Mouse (Mus musculus) liver, embryonic 15.5 days (tissue): ENCODE measurements at regions not wholly inside any gene's neighbourhood (a gene's known extent, or its start where the extent isn't known, plus 50 kb on each side); places are given as distances from the start of the nearest gene placed in this dataset.
"Not testable (repeated sequence)": the region's sequence is repeated elsewhere in the genome, so short reads cannot be mapped to it uniquely, and the experiment has no call there.

ENCODE experiments used
- ATAC-seq: fragments of 200-750 bp; cut with Nextera tagmentation; 2 replicates; pipeline ENCODE4 v1.8.0; 2017; ENCODE audit warnings: moderate number of reproducible peaks, mild to moderate bottlenecking, moderate library complexity; ENCODE audit not compliant: insufficient read depth
- H3K27ac ChIP-seq: fragments of 300-500 bp; sonication (generic); replicated peaks from 2 replicates; pipeline ENCODE4 v1.5.1; 2015; ENCODE audit warnings: mild to moderate bottlenecking, inconsistent platforms
- H3K27me3 ChIP-seq: fragments of 300-500 bp; sonication (generic); 2 replicates; pipeline ENCODE4 v1.6.1; 2015; ENCODE audit warnings: mild to moderate bottlenecking, inconsistent platforms
- H3K36me3 ChIP-seq: fragments of 300-500 bp; sonication (generic); replicated peaks from 2 replicates; pipeline ENCODE4 v1.6.1; 2015; ENCODE audit warnings: moderate library complexity, mild to moderate bottlenecking, inconsistent platforms
- H3K4me1 ChIP-seq: fragments of 300-500 bp; sonication (generic); replicated peaks from 2 replicates; pipeline ENCODE4 v1.6.1; 2015; ENCODE audit warnings: inconsistent platforms
- H3K4me2 ChIP-seq: fragments of 300-500 bp; sonication (generic); 2 replicates; pipeline ENCODE4 v1.6.1; 2015; ENCODE audit warnings: moderate library complexity, mild to moderate bottlenecking, inconsistent platforms
- H3K4me3 ChIP-seq: fragments of 300-500 bp; sonication (generic); replicated peaks from 2 replicates; pipeline ENCODE4 v1.5.1; 2015; ENCODE audit warnings: mild to moderate bottlenecking, inconsistent platforms
- H3K9ac ChIP-seq: fragments of 300-500 bp; sonication (generic); 2 replicates; pipeline ENCODE4 v1.6.1; 2015; ENCODE audit warnings: moderate library complexity, mild to moderate bottlenecking, inconsistent platforms
- H3K9me3 ChIP-seq: fragments of 300-500 bp; sonication (generic); replicated peaks from 2 replicates; pipeline ENCODE4 v1.6.1; 2016; ENCODE audit warnings: inconsistent platforms
- WGBS: fragments of 180-500 bp; shearing (Covaris S2); methylation state at CpG from one replicate; pipeline ENCODE4 v1.1.7; 2015; ENCODE audit warnings: mixed read lengths; ENCODE audit not compliant: insufficient replicate concordance; 5-methylcytosine and 5-hydroxymethylcytosine counted together

DNA sequence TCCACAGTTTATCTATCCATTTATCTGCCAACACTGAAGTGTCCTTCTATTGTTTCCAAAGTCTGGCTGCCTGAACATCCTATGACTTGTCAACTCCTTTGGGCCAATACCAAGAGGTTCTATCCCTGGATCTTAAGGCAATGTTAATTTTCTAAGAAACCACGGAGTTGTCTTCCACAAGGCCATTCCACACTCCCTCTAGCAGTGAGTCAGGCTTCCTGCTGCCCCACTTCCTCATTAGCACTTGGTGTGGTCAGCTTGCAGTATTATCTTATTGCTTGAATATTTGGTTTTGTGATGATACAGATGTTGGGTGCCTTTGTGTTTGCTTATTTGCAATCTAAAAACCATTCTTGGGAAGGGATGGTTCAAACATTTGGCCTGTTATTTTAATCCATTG lies 87.5 kb upstream of the Ppp2r2d start:
- 8% methylated on average over 1 of the region's 1 CpGs for WGBS

DNA sequence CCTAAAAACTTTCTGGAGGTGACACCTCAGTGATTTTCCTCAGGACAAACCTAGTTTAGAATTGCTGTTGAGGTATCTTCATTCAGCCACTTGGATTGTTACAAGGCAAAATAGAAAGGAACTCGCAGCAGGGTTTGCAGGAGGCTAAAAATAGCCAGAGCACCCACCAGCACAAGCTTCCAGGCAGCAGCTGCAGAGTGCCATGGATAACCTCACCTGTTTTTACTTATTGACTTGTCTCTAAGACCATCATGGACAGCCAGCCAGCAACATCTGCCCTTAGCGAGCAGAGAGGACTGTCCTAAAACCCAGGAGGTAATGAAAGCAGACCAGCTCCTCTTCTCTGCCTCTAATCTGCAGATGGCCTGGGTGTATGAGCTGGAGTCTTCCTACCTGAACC lies 97.4 kb upstream of the Ppp2r2d start:
- H3K9ac ChIP-seq = no peak overlapping the region
- H3K9me3 ChIP-seq = no peaks in the 10 kb centered on the region
- H3K4me2 ChIP-seq = no peak overlapping the region
- no peak overlapping the region for H3K4me3 ChIP-seq
- no peak overlapping the region for H3K27ac ChIP-seq
- 41% methylated on average over 2 of the region's 2 CpGs for WGBS
- no peak for ATAC-seq
- no peaks in the 10 kb centered on the region for H3K4me1 ChIP-seq
- no peaks in the 10 kb centered on the region for H3K27me3 ChIP-seq
- no peaks in the 10 kb centered on the region for H3K36me3 ChIP-seq

More for the DNA sequence above, 87.5 kb upstream of the Ppp2r2d start:
- Histone ChIP-seq H3K27ac (no peak overlapping the region), H3K9ac (no peak overlapping the region), H3K4me2 (no peak overlapping the region), H3K4me3 (no peak overlapping the region), H3K27me3 (no peaks in the 10 kb centered on the region), H3K36me3 (no peaks in the 10 kb centered on the region), H3K9me3 (no peaks in the 10 kb centered on the region), H3K4me1 (no peaks in the 10 kb centered on the region)
- ATAC-seq = no peak

DNA sequence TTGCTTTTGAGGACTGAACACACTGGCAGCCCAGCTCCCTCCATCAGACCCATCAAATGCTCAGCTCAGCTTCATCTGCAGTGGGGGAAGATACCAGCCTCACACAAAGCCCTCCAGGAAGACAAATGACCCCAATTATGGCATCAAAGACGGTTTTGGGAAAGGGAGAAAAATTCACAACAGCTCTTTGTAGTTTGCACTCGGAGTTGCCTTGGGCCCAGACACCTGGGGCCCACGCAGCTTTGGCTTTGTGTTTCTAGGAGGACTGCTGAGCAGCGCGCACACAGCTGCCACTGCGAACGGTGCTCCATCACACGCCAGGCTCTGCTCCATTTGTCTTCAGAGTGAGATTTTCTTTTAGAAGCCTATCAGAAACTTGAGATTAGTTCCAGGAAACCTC lies 99.3 kb upstream of the Ppp2r2d start:
- Histone ChIP-seq H3K4me2 (no peak overlapping the region), H3K27me3 (no peaks in the 10 kb centered on the region), H3K9me3 (no peaks in the 10 kb centered on the region), H3K36me3 (no peaks in the 10 kb centered on the region), H3K4me3 (no peak overlapping the region), H3K4me1 (no peaks in the 10 kb centered on the region), H3K27ac (no peak overlapping the region), H3K9ac (no peak overlapping the region)
- no peak for ATAC-seq
- 56% methylated on average over 8 of the region's 8 CpGs for WGBS

DNA sequence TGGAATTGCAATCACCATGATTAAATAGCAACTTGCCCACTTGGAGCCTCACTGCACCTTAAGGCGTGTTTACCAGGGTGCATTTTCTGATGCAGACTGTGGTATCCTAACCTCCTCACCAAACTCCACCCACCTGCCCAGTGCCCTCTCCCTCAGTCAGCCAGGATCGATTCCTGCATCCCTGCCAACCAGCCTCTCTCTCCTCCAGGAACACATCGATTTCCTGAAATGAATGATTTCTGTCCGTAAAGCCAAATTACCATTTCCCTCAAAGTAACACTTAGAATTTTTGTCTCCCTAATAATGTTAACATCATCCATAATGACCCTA lies 103.4 kb upstream of the Ppp2r2d start:
- Histone ChIP-seq H3K36me3 (no peaks in the 10 kb centered on the region), H3K9ac (no peak overlapping the region), H3K4me1 (no peaks in the 10 kb centered on the region), H3K9me3 (no peaks in the 10 kb centered on the region), H3K27me3 (no peaks in the 10 kb centered on the region), H3K4me2 (no peak overlapping the region), H3K27ac (no peak overlapping the region), H3K4me3 (no peak overlapping the region)
- ATAC-seq = no peak
- 52% methylated on average over 4 of the region's 4 CpGs for WGBS

DNA sequence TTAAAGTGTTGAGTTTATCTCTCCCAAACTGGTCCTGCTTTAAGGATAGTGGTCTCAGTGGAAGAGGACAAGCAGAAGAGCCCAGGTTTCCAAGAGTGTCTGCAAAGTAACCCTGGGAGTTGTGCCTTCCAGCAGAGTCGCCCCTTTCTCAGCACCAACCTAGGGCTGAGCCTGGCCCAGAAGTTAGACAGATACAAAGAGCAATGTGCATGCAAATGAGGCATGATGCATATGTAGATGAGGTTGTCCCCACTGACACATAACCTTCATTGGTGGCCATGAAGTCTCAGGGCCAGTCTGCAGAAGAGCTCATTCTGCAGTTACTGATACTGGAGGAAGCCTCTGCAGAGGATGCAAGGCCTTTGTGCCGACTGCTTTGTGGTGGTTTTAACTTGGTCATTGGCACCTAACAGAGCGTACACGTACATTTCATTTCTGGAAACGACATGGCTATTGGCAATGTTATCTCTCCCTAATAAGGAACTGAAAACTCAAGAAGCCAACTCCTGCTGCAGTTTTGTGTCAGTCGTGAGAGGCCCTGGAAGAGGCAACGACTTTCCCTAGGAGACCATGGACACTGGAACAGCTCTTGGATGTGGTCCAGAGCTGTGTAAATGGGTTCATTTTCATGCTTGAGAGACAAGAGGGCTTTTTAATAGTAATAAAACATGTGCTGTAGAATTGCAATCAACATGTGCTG lies 103.9 kb upstream of the Ppp2r2d start:
- WGBS = 61% methylated on average over 7 of the region's 7 CpGs
- no peak for ATAC-seq
- H3K9ac ChIP-seq = no peak overlapping the region
- no peak overlapping the region for H3K4me3 ChIP-seq
- H3K4me2 ChIP-seq = no peak overlapping the region
- no peaks in the 10 kb centered on the region for H3K9me3 ChIP-seq
- H3K4me1 ChIP-seq = no peaks in the 10 kb centered on the region
- no peaks in the 10 kb centered on the region for H3K36me3 ChIP-seq
- H3K27ac ChIP-seq = no peak overlapping the region
- H3K27me3 ChIP-seq = no peaks in the 10 kb centered on the region

DNA sequence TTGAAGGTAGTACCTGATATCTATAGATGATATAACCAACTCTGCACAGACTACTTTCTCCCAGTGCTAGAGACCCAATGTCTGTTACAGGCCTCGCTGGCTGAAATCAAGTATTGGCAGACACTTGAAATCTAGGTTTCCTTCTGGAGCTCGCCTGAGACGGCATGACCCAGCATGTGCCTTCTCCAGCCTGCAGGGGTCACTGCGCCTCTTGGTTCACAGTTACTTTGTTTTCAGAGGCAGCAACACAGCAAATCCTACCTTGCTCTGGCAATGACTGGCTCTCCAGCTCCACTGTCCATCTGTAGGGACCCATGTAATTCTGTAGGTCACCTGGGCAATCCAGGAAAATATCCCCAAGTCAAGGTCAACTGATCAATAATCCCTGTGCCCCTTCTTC lies 111.6 kb upstream of the Ppp2r2d start:
- Histone ChIP-seq H3K9ac (no peak overlapping the region), H3K27me3 (no peaks in the 10 kb centered on the region), H3K4me1 (no peaks in the 10 kb centered on the region), H3K36me3 (no peaks in the 10 kb centered on the region), H3K4me2 (no peak overlapping the region), H3K9me3 (no peaks in the 10 kb centered on the region), H3K27ac (no peak overlapping the region), H3K4me3 (no peak overlapping the region)
- WGBS = 16% methylated on average over 4 of the region's 4 CpGs
- no peak for ATAC-seq

DNA sequence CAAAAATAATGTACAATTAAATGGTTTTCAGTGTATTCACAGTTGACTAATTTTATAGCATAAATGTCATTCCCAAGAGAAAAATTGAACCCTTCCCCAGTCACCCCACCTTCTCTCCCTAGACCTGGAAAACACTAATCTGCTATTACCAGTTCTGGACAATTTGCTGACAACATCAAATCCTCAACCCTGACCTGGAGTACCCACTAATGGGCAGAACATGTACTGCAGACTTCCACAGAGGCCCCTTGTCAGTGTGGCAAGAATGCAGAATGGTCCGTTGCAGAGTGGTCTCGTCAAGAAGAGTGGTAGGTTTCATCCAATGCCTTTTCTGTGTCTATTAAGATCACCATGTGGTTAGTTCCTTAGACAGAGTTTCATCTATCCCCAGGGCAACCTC lies 121.0 kb upstream of the Ppp2r2d start:
- ATAC-seq = no peak
- H3K4me2 ChIP-seq = no peak overlapping the region
- H3K36me3 ChIP-seq = no peaks in the 10 kb centered on the region
- no peaks in the 10 kb centered on the region for H3K9me3 ChIP-seq
- WGBS = 66% methylated on average over 2 of the region's 2 CpGs
- no peaks in the 10 kb centered on the region for H3K4me1 ChIP-seq
- no peak overlapping the region for H3K27ac ChIP-seq
- H3K4me3 ChIP-seq = no peak overlapping the region
- H3K9ac ChIP-seq = no peak overlapping the region
- no peaks in the 10 kb centered on the region for H3K27me3 ChIP-seq

DNA sequence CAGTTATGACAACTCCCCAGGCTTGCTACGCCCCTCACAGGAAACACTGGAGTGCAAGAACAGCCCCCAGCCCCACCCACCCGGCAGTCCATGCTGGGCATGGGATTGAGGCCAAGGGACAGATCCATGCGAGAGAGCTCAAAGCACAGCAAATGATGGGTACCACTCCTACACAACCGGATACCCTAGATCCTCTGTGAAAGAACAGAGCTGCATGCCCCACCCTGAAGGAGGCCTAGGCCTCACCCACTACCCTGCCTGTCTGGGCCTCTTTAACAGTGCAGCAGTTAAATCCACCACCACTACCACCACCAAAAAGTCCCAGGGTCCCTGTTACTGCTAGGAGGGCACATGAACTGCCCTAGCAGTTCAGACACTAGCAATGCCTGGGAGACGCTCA lies 126.3 kb upstream of the Ppp2r2d start:
- ATAC-seq = no peak
- 53% methylated on average over 5 of the region's 5 CpGs for WGBS
- Histone ChIP-seq H3K27me3 (no peaks in the 10 kb centered on the region), H3K4me2 (no peak overlapping the region), H3K4me1 (no peaks in the 10 kb centered on the region), H3K4me3 (no peak overlapping the region), H3K27ac (no peak overlapping the region), H3K9me3 (no peaks in the 10 kb centered on the region), H3K9ac (no peak overlapping the region), H3K36me3 (no peaks in the 10 kb centered on the region)

DNA sequence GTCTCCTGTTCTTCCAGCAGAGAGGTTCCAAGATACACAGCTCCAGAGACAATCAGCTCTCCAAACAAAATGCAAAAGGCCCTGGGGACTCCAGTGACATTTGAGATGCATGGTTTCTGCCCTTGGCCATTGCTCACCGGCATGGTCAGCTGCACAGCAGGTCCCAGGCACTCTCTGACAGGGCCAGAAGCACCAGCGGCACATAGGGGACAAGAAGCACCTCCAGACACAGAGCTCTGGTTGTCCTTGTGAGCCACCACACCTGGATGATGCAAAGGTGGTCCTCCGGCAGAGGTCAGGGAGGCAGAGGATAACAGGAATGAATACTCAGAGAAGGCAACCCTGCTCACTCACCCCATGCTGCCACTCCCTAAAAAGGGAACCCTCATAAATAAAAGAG lies 126.8 kb upstream of the Ppp2r2d start:
- Histone ChIP-seq H3K9ac (no peak overlapping the region), H3K9me3 (no peaks in the 10 kb centered on the region), H3K4me2 (no peak overlapping the region), H3K4me3 (no peak overlapping the region), H3K36me3 (no peaks in the 10 kb centered on the region), H3K27me3 (no peaks in the 10 kb centered on the region), H3K4me1 (no peaks in the 10 kb centered on the region), H3K27ac (no peak overlapping the region)
- no peak for ATAC-seq
- 47% methylated on average over 3 of the region's 3 CpGs for WGBS

DNA sequence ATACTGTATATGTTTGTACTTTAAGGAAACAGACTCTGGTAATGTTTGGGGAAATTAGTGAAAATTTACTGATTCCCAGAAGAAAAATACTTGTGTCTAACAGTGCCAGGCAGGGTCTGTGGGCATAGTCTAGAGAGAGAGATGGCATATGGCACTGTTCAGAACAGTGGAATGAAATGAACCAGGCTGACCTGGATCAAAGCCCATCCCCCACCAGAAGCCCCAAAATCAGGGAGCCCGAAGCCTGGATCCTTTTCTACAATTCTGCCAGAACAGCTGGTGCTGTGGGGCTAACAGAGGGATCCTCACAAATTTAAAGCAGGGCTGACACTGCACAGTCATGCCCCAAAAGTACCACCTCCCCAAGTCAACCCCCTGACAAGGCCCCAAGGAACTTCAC lies 131.1 kb upstream of the Ppp2r2d start:
- ATAC-seq = no peak
- H3K4me3 ChIP-seq = no peak overlapping the region
- H3K9me3 ChIP-seq = no peaks in the 10 kb centered on the region

DNA sequence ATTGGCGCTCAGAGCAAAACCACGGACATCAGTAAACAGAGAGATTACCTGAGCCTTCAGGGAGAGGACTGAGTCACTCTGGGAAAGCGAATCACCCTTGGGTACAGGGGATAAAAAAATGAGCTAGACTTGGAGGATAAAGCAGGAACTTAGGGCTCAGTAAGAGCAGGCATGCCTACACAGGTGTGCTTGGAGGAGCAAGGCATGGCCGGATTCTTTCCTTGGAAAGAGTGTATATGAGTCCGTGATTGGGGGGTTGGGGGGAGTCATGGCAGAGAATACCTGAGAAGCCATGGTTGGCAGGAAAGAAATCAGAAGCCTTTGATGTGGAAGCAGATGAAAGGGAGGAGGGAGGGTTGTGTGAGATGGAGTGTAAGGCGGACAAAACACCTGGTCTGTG lies 137.5 kb upstream of the Ppp2r2d start:
- H3K4me2 ChIP-seq = no peak overlapping the region
- no peaks in the 10 kb centered on the region for H3K36me3 ChIP-seq
- H3K27ac ChIP-seq = no peak overlapping the region
- H3K9me3 ChIP-seq = no peaks in the 10 kb centered on the region
- H3K9ac ChIP-seq = no peak overlapping the region
- H3K27me3 ChIP-seq = no peaks in the 10 kb centered on the region
- H3K4me1 ChIP-seq = no peaks in the 10 kb centered on the region
- WGBS = 66% methylated on average over 6 of the region's 6 CpGs
- H3K4me3 ChIP-seq = no peak overlapping the region
- no peak for ATAC-seq

More for the DNA sequence above, 131.1 kb upstream of the Ppp2r2d start:
- H3K4me1 ChIP-seq = no peaks in the 10 kb centered on the region
- H3K27me3 ChIP-seq = no peaks in the 10 kb centered on the region
- H3K9ac ChIP-seq = no peak overlapping the region
- 63% methylated on average over 1 of the region's 1 CpGs for WGBS
- H3K27ac ChIP-seq = no peak overlapping the region
- H3K4me2 ChIP-seq = no peak overlapping the region
- H3K36me3 ChIP-seq = no peaks in the 10 kb centered on the region

DNA sequence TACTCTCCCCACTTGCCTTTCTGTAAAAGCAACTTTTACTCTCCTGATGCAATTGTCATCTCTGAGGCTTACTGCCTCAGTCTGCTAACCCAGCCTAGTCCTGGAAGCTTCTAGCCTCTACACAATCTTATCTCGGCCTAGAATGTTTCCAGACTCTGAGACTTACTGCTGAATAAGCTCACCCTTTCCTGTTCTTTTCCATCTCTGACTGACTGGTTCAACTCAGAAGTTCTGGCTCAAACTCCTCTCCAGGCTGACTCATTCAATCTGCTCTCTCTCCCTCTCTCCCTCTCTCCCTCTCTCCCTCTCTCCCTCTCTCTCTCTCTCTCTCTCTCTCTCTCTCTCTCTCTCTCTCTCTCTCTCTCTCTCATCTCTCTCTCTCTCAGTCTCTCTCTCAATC lies 146.3 kb upstream of the Ppp2r2d start:
- not testable (repeated sequence) for H3K9ac ChIP-seq, H3K27me3 ChIP-seq, H3K4me3 ChIP-seq, ATAC-seq, H3K4me2 ChIP-seq, H3K4me1 ChIP-seq, H3K36me3 ChIP-seq, H3K9me3 ChIP-seq, H3K27ac ChIP-seq
- WGBS = 41% methylated on average over 1 of the region's 1 CpGs
